Mouse (Mus musculus): ENCODE measurements around the gene Habp2. TPM values are rescaled to one million over a fixed set of nuclear protein-coding genes. Genes with fewer than 3 reads are reported as not detected.

Gene Habp2
- polyA plus RNA-seq (2015; fragmentation: Nextera tagmentation; extraction: Ambion mirVana) = 2.4 TPM in 2 replicates

DNA sequence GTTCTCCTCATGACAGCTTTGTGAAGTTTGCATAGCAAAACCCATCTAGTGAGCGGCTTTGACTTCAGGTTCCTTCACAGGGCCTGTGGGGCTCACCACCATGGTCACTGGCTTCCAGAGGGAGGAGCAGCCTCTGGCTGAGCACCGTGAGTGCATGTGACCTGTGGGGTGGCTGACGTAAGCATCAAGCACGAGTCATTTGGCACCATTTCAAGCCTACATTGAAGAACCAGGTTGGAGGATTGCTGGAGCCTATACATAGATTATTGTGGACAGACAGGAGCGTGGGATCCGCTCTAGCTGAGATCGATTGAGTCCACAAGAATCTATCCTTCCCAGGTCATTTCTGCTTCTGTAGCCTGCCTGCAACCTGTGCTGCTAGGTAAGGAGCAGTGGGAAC, at the start of gene Habp2:
TSS of gene Habp2 (plus strand) at position 272 of the 400 bp plus-strand sequence.
- WGBS = 58% methylated on average over 7 of the region's 7 CpGs

GRCm38 (mm10) chr19:56238501-56238900, 48.4 kb upstream of the Habp2 start:
- Histone ChIP-seq H3K4me3 (no peak overlapping the region), H3K9me3 (replicated peaks) (no peaks in the 10 kb centered on the region), H3K27me3 (no peaks in the 10 kb centered on the region), H3K27ac (no peak overlapping the region), H3K9ac (no peak overlapping the region), H3K4me1 (replicated peaks) (no peaks in the 10 kb centered on the region), H3K36me3 (no peaks in the 10 kb centered on the region), H3K4me2 (no peak overlapping the region)
- WGBS = 51% methylated on average over 4 of the region's 4 CpGs
- ATAC-seq (replicated peaks; ENCODE audit: insufficient number of reproducible peaks, insufficient read depth, low FRiP score, low read depth) = no peak

More for the DNA sequence above, at the start of gene Habp2:
- H3K9ac ChIP-seq = no peak within 1 kb of the TSS
- H3K4me2 ChIP-seq = no peak within 1 kb of the TSS
- H3K4me3 ChIP-seq = no peak within 1 kb of the TSS
- no peaks in the 10 kb centered on the region for H3K36me3 ChIP-seq
- no peak within 1 kb of the TSS for H3K27ac ChIP-seq
- H3K4me1 ChIP-seq (replicated peaks) = no peaks in the 10 kb centered on the region
- no peaks in the 10 kb centered on the region for H3K27me3 ChIP-seq
- ATAC-seq (replicated peaks; ENCODE audit: insufficient number of reproducible peaks, insufficient read depth, low FRiP score, low read depth) = no peak
- no peaks in the 10 kb centered on the region for H3K9me3 ChIP-seq (replicated peaks)

- Histone ChIP-seq H3K4me1 (replicated peaks) (no peaks in the 10 kb centered on the region), H3K4me2 (no peak overlapping the region), H3K27ac (no peak overlapping the region), H3K4me3 (no peak overlapping the region), H3K9me3 (replicated peaks) (no peaks in the 10 kb centered on the region), H3K9ac (no peak overlapping the region), H3K36me3 (no peaks in the 10 kb centered on the region), H3K27me3 (no peaks in the 10 kb centered on the region)
- WGBS = 50% methylated on average over 5 of the region's 5 CpGs
- no peak for ATAC-seq (replicated peaks; ENCODE audit: insufficient number of reproducible peaks, insufficient read depth, low FRiP score, low read depth)
Measured at GRCm38 (mm10) chr19:56245201-56245600, 41.7 kb upstream of the Habp2 start.

- H3K4me1 ChIP-seq (replicated peaks) = no peaks in the 10 kb centered on the region
- 75% methylated on average over 4 of the region's 4 CpGs for WGBS
- no peak overlapping the region for H3K4me3 ChIP-seq
- no peak overlapping the region for H3K9ac ChIP-seq
- no peak overlapping the region for H3K4me2 ChIP-seq
- H3K9me3 ChIP-seq (replicated peaks) = no peaks in the 10 kb centered on the region
- H3K27ac ChIP-seq = no peak overlapping the region
- H3K27me3 ChIP-seq = 0 out of 2 replicates have a peak, but pooled peaks cover 6% of the 10 kb centered on the region
- no peak; the same call in 1 of the 2 replicates for ATAC-seq (replicated peaks; ENCODE audit: insufficient number of reproducible peaks, insufficient read depth, low FRiP score, low read depth)
- H3K36me3 ChIP-seq = no peaks in the 10 kb centered on the region
Measured at GRCm38 (mm10) chr19:56252815-56253214, 34.1 kb upstream of the Habp2 start.

- ATAC-seq (replicated peaks; ENCODE audit: insufficient number of reproducible peaks, insufficient read depth, low FRiP score, low read depth) = no peak
- Histone ChIP-seq H3K9ac (no peak overlapping the region), H3K9me3 (replicated peaks) (no peaks in the 10 kb centered on the region), H3K4me2 (no peak overlapping the region), H3K36me3 (no peaks in the 10 kb centered on the region), H3K27me3 (0 out of 2 replicates have a peak, but pooled peaks cover 6% of the 10 kb centered on the region), H3K4me3 (no peak overlapping the region), H3K27ac (0 out of 2 replicates have a peak overlapping the region, but pooled peaks have one; percentile 12), H3K4me1 (replicated peaks) (no peaks in the 10 kb centered on the region)
- 64% methylated on average over 10 of the region's 10 CpGs for WGBS
Measured at GRCm38 (mm10) chr19:56253271-56253670, 33.7 kb upstream of the Habp2 start.

GRCm38 (mm10) chr19:56254751-56255150, 32.2 kb upstream of the Habp2 start:
- Histone ChIP-seq H3K27me3 (0 out of 2 replicates have a peak, but pooled peaks cover 6% of the 10 kb centered on the region), H3K27ac (no peak overlapping the region), H3K4me3 (no peak overlapping the region), H3K9ac (no peak overlapping the region), H3K36me3 (no peaks in the 10 kb centered on the region), H3K4me1 (replicated peaks) (no peaks in the 10 kb centered on the region), H3K9me3 (replicated peaks) (no peaks in the 10 kb centered on the region), H3K4me2 (no peak overlapping the region)
- 51% methylated on average over 7 of the region's 7 CpGs for WGBS
- no peak for ATAC-seq (replicated peaks; ENCODE audit: insufficient number of reproducible peaks, insufficient read depth, low FRiP score, low read depth)

DNA sequence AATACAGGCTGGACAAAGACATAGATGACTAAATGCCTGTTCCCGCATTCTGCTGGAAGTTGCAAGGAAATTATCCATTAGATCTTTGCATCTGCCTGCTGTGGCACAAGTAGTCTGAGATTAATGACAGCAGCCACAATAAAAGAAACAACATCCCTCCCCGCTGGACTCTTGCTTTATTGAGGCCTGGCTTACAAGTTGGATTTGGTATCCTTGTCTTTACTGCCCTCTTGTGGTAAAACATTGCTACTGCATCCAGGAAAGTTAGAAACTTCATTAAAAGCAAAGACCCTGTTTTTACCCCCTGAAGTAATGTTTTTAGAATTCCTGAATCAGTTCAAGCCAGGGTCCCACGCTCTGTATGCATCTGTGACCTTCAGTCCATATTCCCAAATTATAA, 31.4 kb upstream of the Habp2 start:
- Histone ChIP-seq H3K9me3 (replicated peaks) (no peaks in the 10 kb centered on the region), H3K36me3 (no peaks in the 10 kb centered on the region), H3K9ac (no peak overlapping the region), H3K4me1 (replicated peaks) (no peaks in the 10 kb centered on the region), H3K4me2 (no peak overlapping the region), H3K27ac (no peak overlapping the region), H3K4me3 (no peak overlapping the region), H3K27me3 (peaks cover 4% of the 10 kb centered on the region; the same call in 1 of the 2 replicates)
- WGBS = 34% methylated on average over 3 of the region's 3 CpGs
- ATAC-seq (replicated peaks; ENCODE audit: insufficient number of reproducible peaks, insufficient read depth, low FRiP score, low read depth) = no peak

DNA sequence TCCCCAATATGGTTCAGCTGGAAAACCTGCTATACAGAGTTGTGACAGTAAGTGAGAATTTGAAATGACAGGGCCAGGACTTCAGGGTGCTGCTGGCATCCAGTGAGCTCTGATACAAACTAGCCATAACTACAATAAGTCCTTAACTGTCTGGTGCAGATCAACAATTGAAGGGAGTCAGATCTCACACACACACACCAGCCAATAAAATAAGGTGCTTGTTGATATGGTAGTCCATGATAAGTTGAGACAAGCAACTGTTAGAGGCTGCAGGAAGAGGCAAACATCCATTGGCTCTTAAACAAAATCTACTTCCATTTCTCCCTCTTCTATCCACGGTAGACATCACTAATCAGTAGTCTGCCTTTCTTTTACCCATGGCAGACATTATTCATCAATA, 30.7 kb upstream of the Habp2 start:
- no peaks in the 10 kb centered on the region for H3K9me3 ChIP-seq (replicated peaks)
- H3K4me3 ChIP-seq = no peak overlapping the region
- H3K4me2 ChIP-seq = no peak overlapping the region
- no peaks in the 10 kb centered on the region for H3K36me3 ChIP-seq
- WGBS = 26% methylated on average over 1 of the region's 1 CpGs
- H3K27me3 ChIP-seq = no peaks in the 10 kb centered on the region; the same call in 1 of the 2 replicates
- ATAC-seq (replicated peaks; ENCODE audit: insufficient number of reproducible peaks, insufficient read depth, low FRiP score, low read depth) = no peak
- no peak overlapping the region for H3K9ac ChIP-seq
- H3K27ac ChIP-seq = no peak overlapping the region
- no peaks in the 10 kb centered on the region for H3K4me1 ChIP-seq (replicated peaks)

GRCm38 (mm10) chr19:56256741-56257140, 30.2 kb upstream of the Habp2 start:
- no peaks in the 10 kb centered on the region for H3K9me3 ChIP-seq (replicated peaks)
- no peak for ATAC-seq (replicated peaks; ENCODE audit: insufficient number of reproducible peaks, insufficient read depth, low FRiP score, low read depth)
- H3K4me2 ChIP-seq = no peak overlapping the region
- no peaks in the 10 kb centered on the region for H3K4me1 ChIP-seq (replicated peaks)
- no peaks in the 10 kb centered on the region for H3K36me3 ChIP-seq
- WGBS = 89% methylated on average over 1 of the region's 1 CpGs
- H3K27ac ChIP-seq = no peak overlapping the region
- H3K27me3 ChIP-seq = no peaks in the 10 kb centered on the region; the same call in 1 of the 2 replicates
- no peak overlapping the region for H3K4me3 ChIP-seq
- H3K9ac ChIP-seq = no peak overlapping the region

DNA sequence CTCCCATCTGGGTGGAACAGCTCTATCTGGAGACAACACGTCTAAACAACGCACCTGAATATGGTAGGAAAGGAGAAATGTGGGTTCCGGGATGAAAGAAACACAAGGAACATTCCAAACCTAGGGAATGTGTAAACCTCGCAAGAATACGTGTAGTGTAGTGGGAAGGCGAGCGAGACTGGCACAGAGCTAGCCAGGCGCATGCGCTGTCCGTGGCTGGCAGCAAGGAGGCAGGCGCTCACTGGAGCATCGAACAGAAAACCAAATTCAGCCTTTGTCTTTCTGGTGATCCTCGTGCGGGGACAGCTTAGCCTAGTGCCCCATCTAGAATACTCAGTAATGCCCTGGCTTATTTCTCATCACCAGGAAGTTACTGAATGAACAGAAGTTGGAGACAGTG, 23.2 kb upstream of the Habp2 start:
- 72% methylated on average over 14 of the region's 14 CpGs for WGBS
- peaks cover 2% of the 10 kb centered on the region; the same call in 1 of the 2 replicates for H3K4me1 ChIP-seq (replicated peaks)
- no peak overlapping the region for H3K4me3 ChIP-seq
- H3K9me3 ChIP-seq (replicated peaks) = no peaks in the 10 kb centered on the region
- H3K4me2 ChIP-seq = no peak overlapping the region
- no peaks in the 10 kb centered on the region; the same call in 1 of the 2 replicates for H3K27me3 ChIP-seq
- no peaks in the 10 kb centered on the region for H3K36me3 ChIP-seq
- no peak overlapping the region for H3K9ac ChIP-seq
- ATAC-seq (replicated peaks; ENCODE audit: insufficient number of reproducible peaks, insufficient read depth, low FRiP score, low read depth) = no peak
- no peak overlapping the region for H3K27ac ChIP-seq

DNA sequence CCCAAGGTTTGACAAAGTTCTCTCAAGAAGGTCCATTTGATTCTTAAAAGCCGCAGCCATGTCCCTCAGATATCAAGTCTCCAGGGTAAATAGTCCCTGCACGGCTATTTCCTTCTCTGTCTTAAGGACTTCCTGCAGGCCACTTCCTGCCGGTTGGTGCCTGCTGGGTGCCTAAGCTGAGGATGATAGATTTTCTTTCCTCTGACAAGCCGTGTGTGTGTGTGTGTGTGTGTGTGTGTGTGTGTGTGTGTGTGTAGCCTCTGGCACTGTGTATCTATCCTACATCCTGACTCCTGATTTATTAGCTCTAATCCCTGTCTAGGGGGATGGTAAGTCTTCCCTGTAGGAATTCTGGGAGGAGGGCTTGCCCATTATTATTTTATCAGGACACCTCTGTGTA, 22.8 kb upstream of the Habp2 start:
- 51% methylated on average over 4 of the region's 4 CpGs for WGBS
- Histone ChIP-seq H3K9ac (no peak overlapping the region), H3K27ac (no peak overlapping the region), H3K4me3 (no peak overlapping the region), H3K27me3 (no peaks in the 10 kb centered on the region; the same call in 1 of the 2 replicates), H3K4me2 (no peak overlapping the region), H3K36me3 (no peaks in the 10 kb centered on the region), H3K4me1 (replicated peaks) (peaks cover 2% of the 10 kb centered on the region; the same call in 1 of the 2 replicates), H3K9me3 (replicated peaks) (no peaks in the 10 kb centered on the region)
- no peak for ATAC-seq (replicated peaks; ENCODE audit: insufficient number of reproducible peaks, insufficient read depth, low FRiP score, low read depth)

GRCm38 (mm10) chr19:56265149-56265548, 21.8 kb upstream of the Habp2 start:
- Histone ChIP-seq H3K36me3 (no peaks in the 10 kb centered on the region), H3K9me3 (replicated peaks) (no peaks in the 10 kb centered on the region), H3K4me2 (no peak overlapping the region), H3K9ac (no peak overlapping the region), H3K4me3 (no peak overlapping the region), H3K4me1 (replicated peaks) (peaks cover 2% of the 10 kb centered on the region; the same call in 1 of the 2 replicates), H3K27me3 (no peaks in the 10 kb centered on the region; the same call in 1 of the 2 replicates), H3K27ac (no peak overlapping the region)
- ATAC-seq (replicated peaks; ENCODE audit: insufficient number of reproducible peaks, insufficient read depth, low FRiP score, low read depth) = no peak
- whole genome bisulfite sequencing = 42% methylated on average over 5 of the region's 5 CpGs
